Mouse (Mus musculus): ENCODE data around the gene Ifitm1.
"Not testable (repeated sequence)": the region's sequence is repeated elsewhere in the genome, so short reads cannot be mapped to it uniquely, and the experiment has no call there.

Ifitm1 gene

GRCm38 (mm10) chr7:141016707-141017697, 50.0 kb downstream of the Ifitm1 start:
- no peak for DNase-seq (ENCODE audit: low read depth, low spot score)

- DNase-seq (ENCODE audit: low read depth, low spot score) = not testable (repeated sequence)
Measured at GRCm38 (mm10) chr7:141017824-141018223, 50.8 kb downstream of the Ifitm1 start, which contains the start of gene Ifitm6. Gene Ifitm6 (minus strand): TSS chr7:141017924.

- no peak for DNase-seq (ENCODE audit: low read depth, low spot score)
Measured at GRCm38 (mm10) chr7:141019028-141019427, 52.0 kb downstream of the Ifitm1 start.
